Mouse (Mus musculus): ENCODE results near the gene Neu1. TPM values are rescaled to one million over a fixed set of nuclear protein-coding genes. Genes with fewer than 3 reads are reported as not detected.

The Neu1 gene
- polyA plus RNA-seq, 1 experiment from 2014 or later = 11.6 TPM

DNA sequence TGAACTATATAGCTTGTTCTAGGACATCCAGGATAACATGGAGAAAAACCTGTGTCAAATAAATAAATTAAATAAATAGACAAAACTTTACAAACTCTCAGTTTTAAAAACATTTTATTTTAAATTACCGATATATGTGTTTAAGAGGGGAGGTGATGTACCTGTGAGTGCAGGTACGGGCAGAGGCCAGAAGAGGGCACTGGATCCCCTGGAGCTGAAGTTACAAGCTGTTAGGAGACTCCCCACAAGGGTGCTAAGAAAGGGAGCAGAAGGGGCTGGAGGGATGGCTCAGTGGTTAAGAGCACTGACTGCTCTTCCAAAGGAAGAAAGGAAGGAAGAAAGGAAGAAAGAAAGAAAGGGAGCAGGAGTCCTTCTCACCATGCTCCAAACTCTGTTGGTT is 39.7 kb upstream of the Neu1 start:
- no peaks in the 10 kb centered on the region for H3K9me3 ChIP-seq (ENCODE audit: low read depth, low read length)
- 85% methylated on average over 2 of the region's 2 CpGs for WGBS
- DNase-seq = no peak
- no peak overlapping the region for H3K9ac ChIP-seq
- H3K4me1 ChIP-seq (ENCODE audit: insufficient read depth) = peaks cover 1% of the 10 kb centered on the region; the same call in 1 of the 2 replicates
- H3K36me3 ChIP-seq (ENCODE audit: insufficient read depth) = peaks cover 9% of the 10 kb centered on the region
- no peaks in the 10 kb centered on the region for H3K27me3 ChIP-seq (ENCODE audit: insufficient read depth, low read length)
- no peak overlapping the region for H3K27ac ChIP-seq (ENCODE audit: low read depth)
- no peak for ATAC-seq (ENCODE audit: insufficient read depth)
- TF ChIP-seq CTCF (IDR thresholded peaks at IDR 0.05; ENCODE audit: low read depth) = no peak; the same call in 1 of the 2 replicates
- no peak overlapping the region for H3K4me3 ChIP-seq (ENCODE audit: low read depth, low read length)
- no peak overlapping the region for H3K4me2 ChIP-seq

GRCm38 (mm10) chr17:34893072-34893824 is 37.8 kb upstream of the Neu1 start:
- H3K4me3 ChIP-seq (ENCODE audit: low read depth, low read length) = no peak overlapping the region
- no peak overlapping the region for H3K9ac ChIP-seq
- TF ChIP-seq CTCF (IDR thresholded peaks at IDR 0.05; ENCODE audit: low read depth) = no peak
- H3K4me1 ChIP-seq (ENCODE audit: insufficient read depth) = peaks cover 6% of the 10 kb centered on the region; the same call in 1 of the 2 replicates
- H3K9me3 ChIP-seq (ENCODE audit: low read depth, low read length) = no peaks in the 10 kb centered on the region
- no peaks in the 10 kb centered on the region for H3K27me3 ChIP-seq (ENCODE audit: insufficient read depth, low read length)
- H3K27ac ChIP-seq (ENCODE audit: low read depth) = peak overlapping the region; percentile 92; the same call in 1 of the 2 replicates
- WGBS = 64% methylated on average over 12 of the region's 12 CpGs
- H3K4me2 ChIP-seq = peak overlapping the region; percentile 86
- ATAC-seq (ENCODE audit: insufficient read depth) (no peak), DNase-seq (no peak)
- peaks cover 12% of the 10 kb centered on the region for H3K36me3 ChIP-seq (ENCODE audit: insufficient read depth)

GRCm38 (mm10) chr17:34894074-34894597 is 36.9 kb upstream of the Neu1 start:
- no peaks in the 10 kb centered on the region for H3K9me3 ChIP-seq (ENCODE audit: low read depth, low read length)
- H3K27me3 ChIP-seq (ENCODE audit: insufficient read depth, low read length) = no peaks in the 10 kb centered on the region
- TF ChIP-seq CTCF (IDR thresholded peaks at IDR 0.05; ENCODE audit: low read depth) = peak; percentile 18; the same call in 1 of the 2 replicates
- peak; percentile 85 for ATAC-seq (ENCODE audit: insufficient read depth)
- H3K36me3 ChIP-seq (ENCODE audit: insufficient read depth) = peaks cover 12% of the 10 kb centered on the region
- 1% methylated on average over 39 of the region's 51 CpGs for WGBS
- peak overlapping the region; percentile 92 for H3K27ac ChIP-seq (ENCODE audit: low read depth)
- peak; percentile 99 for DNase-seq
- H3K9ac ChIP-seq = peak overlapping the region; percentile 90
- H3K4me2 ChIP-seq = peak overlapping the region; percentile 86
- H3K4me1 ChIP-seq (ENCODE audit: insufficient read depth) = peaks cover 6% of the 10 kb centered on the region; the same call in 1 of the 2 replicates
- H3K4me3 ChIP-seq (ENCODE audit: low read depth, low read length) = peak overlapping the region; percentile 86

- no peaks in the 10 kb centered on the region for H3K27me3 ChIP-seq (ENCODE audit: insufficient read depth, low read length)
- WGBS = 6% methylated on average over 50 of the region's 51 CpGs
- H3K4me2 ChIP-seq = peak overlapping the region; percentile 86
- peak overlapping the region; percentile 90 for H3K9ac ChIP-seq
- no peak for TF ChIP-seq CTCF (IDR thresholded peaks at IDR 0.05; ENCODE audit: low read depth)
- H3K27ac ChIP-seq (ENCODE audit: low read depth) = peak overlapping the region; percentile 92
- H3K4me1 ChIP-seq (ENCODE audit: insufficient read depth) = peaks cover 6% of the 10 kb centered on the region; the same call in 1 of the 2 replicates
- peaks cover 12% of the 10 kb centered on the region for H3K36me3 ChIP-seq (ENCODE audit: insufficient read depth)
- H3K4me3 ChIP-seq (ENCODE audit: low read depth, low read length) = peak overlapping the region; percentile 86
- H3K9me3 ChIP-seq (ENCODE audit: low read depth, low read length) = no peaks in the 10 kb centered on the region
- peak; percentile 53 for DNase-seq
- ATAC-seq (ENCODE audit: insufficient read depth) = peak; percentile 20
Measured at GRCm38 (mm10) chr17:34894801-34895530, 36.1 kb upstream of the Neu1 start.

- Histone ChIP-seq H3K9me3 (ENCODE audit: low read depth, low read length) (no peaks in the 10 kb centered on the region), H3K4me3 (ENCODE audit: low read depth, low read length) (peak overlapping the region; percentile 86), H3K4me2 (peak overlapping the region; percentile 86), H3K9ac (peak overlapping the region; percentile 90; the same call in 1 of the 2 replicates), H3K27me3 (ENCODE audit: insufficient read depth, low read length) (no peaks in the 10 kb centered on the region), H3K4me1 (ENCODE audit: insufficient read depth) (peaks cover 11% of the 10 kb centered on the region; the same call in 1 of the 2 replicates), H3K36me3 (ENCODE audit: insufficient read depth) (peaks cover 12% of the 10 kb centered on the region), H3K27ac (ENCODE audit: low read depth) (peak overlapping the region; percentile 92; the same call in 1 of the 2 replicates)
- ATAC-seq (ENCODE audit: insufficient read depth) (no peak), DNase-seq (no peak)
- 89% methylated on average over 15 of the region's 15 CpGs for WGBS
- TF ChIP-seq CTCF (IDR thresholded peaks at IDR 0.05; ENCODE audit: low read depth) = no peak
Measured at GRCm38 (mm10) chr17:34895724-34896123, 35.3 kb upstream of the Neu1 start.

DNA sequence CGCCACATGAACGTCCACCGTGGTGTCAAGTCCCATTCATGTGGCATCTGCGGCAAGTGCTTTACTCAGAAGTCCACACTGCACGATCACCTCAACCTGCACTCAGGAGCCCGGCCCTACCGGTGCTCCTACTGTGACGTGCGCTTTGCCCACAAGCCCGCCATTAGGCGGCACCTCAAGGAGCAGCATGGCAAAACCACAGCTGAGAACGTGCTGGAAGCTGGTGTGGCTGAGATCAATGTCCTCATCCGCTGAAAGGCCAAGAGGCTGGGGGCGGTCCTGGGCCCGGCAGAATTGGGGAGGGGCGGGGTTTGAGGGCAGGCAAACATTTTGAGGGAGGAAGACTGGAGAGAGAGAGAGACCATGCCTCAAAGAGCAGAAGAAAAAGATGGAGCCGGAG is 34.7 kb upstream of the Neu1 start:
- Histone ChIP-seq H3K36me3 (ENCODE audit: insufficient read depth) (peaks cover 16% of the 10 kb centered on the region), H3K27ac (ENCODE audit: low read depth) (no peak overlapping the region), H3K4me2 (peak overlapping the region; percentile 86), H3K9me3 (ENCODE audit: low read depth, low read length) (no peaks in the 10 kb centered on the region), H3K9ac (no peak overlapping the region), H3K4me3 (ENCODE audit: low read depth, low read length) (peak overlapping the region; percentile 6; the same call in 1 of the 2 replicates), H3K27me3 (ENCODE audit: insufficient read depth, low read length) (no peaks in the 10 kb centered on the region), H3K4me1 (ENCODE audit: insufficient read depth) (peaks cover 11% of the 10 kb centered on the region; the same call in 1 of the 2 replicates)
- TF ChIP-seq CTCF (IDR thresholded peaks at IDR 0.05; ENCODE audit: low read depth) = no peak
- WGBS = 82% methylated on average over 17 of the region's 17 CpGs
- DNase-seq (no peak), ATAC-seq (ENCODE audit: insufficient read depth) (no peak)
